In the genomic region with DNA sequence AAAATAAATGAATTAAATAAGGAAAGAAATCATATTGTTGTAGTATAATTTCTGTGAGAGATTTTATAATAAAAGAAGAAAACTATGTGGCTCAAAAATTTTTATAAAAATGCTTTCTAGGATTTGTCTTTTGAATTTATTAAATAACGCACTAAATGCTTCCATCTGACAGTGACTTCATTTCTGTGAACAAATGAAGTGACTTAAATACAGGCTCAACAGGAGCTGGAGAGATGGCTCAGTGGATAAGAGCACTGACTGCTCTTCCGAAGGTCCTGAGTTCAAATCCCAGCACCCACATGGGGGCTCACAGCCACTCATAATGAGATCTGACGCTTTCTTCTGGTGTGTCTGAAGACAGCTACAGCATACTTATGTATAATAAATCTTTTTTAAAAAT, we compare ENCODE assay signal across 43 mouse cellular contexts. TPM values are rescaled to one million over a fixed set of nuclear protein-coding genes. Genes with fewer than 3 reads are reported as not detected.
"Had no signal": no experiment of that assay in that cellular context is flagged by ENCODE, and none has a peak within 500 bp of the region (broad histone marks: within the 10 kb centered on the region; RNA-seq: fewer than 3 reads in every experiment).

No protein-coding gene starts in this region.

- H3K36me3 ChIP-seq: limb, embryonic 10.5 days; limb, embryonic 12.5 days; limb, embryonic 13.5 days; limb, embryonic 15.5 days; liver, embryonic 12.5 days; liver, embryonic 13.5 days; liver, embryonic 15.5 days; lung, embryonic 15.5 days; midbrain, embryonic 10.5 days; midbrain, embryonic 12.5 days; midbrain, embryonic 13.5 days; midbrain, embryonic 15.5 days had no signal

- H3K9me3 ChIP-seq: limb, embryonic 10.5 days; limb, embryonic 12.5 days; limb, embryonic 13.5 days; limb, embryonic 15.5 days; liver, embryonic 12.5 days; liver, embryonic 13.5 days; liver, embryonic 15.5 days; lung, embryonic 15.5 days; megakaryocyte, embryonic 14.5 days; midbrain, embryonic 10.5 days; midbrain, embryonic 12.5 days; midbrain, embryonic 13.5 days; midbrain, embryonic 15.5 days had no signal

- H3K4me3 ChIP-seq: limb, embryonic 10.5 days; limb, embryonic 12.5 days; limb, embryonic 13.5 days; limb, embryonic 15.5 days; liver, embryonic 12.5 days; liver, embryonic 13.5 days; liver, embryonic 15.5 days; lung, embryonic 15.5 days; megakaryocyte, embryonic 14.5 days; midbrain, embryonic 10.5 days; midbrain, embryonic 12.5 days; midbrain, embryonic 13.5 days; midbrain, embryonic 15.5 days; myocyte had no signal

- H3K4me2 ChIP-seq: limb, embryonic 12.5 days; limb, embryonic 13.5 days; limb, embryonic 15.5 days; liver, embryonic 11.5 days; liver, embryonic 12.5 days; liver, embryonic 13.5 days; liver, embryonic 15.5 days; lung, embryonic 14.5 days; lung, embryonic 15.5 days; midbrain, embryonic 11.5 days; midbrain, embryonic 12.5 days; midbrain, embryonic 13.5 days; midbrain, embryonic 15.5 days had no signal

- DNase-seq: left cerebral cortex, postnatal 4 days; liver; liver, embryonic 13.5 days; liver, postnatal 0 days; lung, adult 18-20 months; lung, adult 2 months; lung, embryonic 14.5 days; lung, postnatal 10 days; lung, postnatal 14 days; lung, postnatal 36 days; lung, postnatal 4 days; midbrain, embryonic 14.5 days had no signal

- H3K4me1 ChIP-seq: limb, embryonic 15.5 days; liver, embryonic 12.5 days; liver, embryonic 13.5 days; liver, embryonic 15.5 days; lung, embryonic 15.5 days; midbrain, embryonic 10.5 days; midbrain, embryonic 12.5 days; midbrain, embryonic 13.5 days; midbrain, embryonic 15.5 days had no signal

- H3K27me3 ChIP-seq: limb, embryonic 12.5 days; limb, embryonic 13.5 days; limb, embryonic 15.5 days; liver, embryonic 12.5 days; liver, embryonic 13.5 days; liver, embryonic 15.5 days; lung, embryonic 15.5 days; megakaryocyte, embryonic 14.5 days; midbrain, embryonic 13.5 days; midbrain, embryonic 15.5 days had no signal

- H3K27ac ChIP-seq: limb, embryonic 10.5 days; limb, embryonic 12.5 days; limb, embryonic 13.5 days; limb, embryonic 15.5 days; liver, embryonic 12.5 days; liver, embryonic 13.5 days; liver, embryonic 14.5 days; liver, embryonic 15.5 days; lung, embryonic 15.5 days; macrophage; midbrain, embryonic 10.5 days; midbrain, embryonic 12.5 days; midbrain, embryonic 13.5 days; midbrain, embryonic 15.5 days had no signal

- H3K9ac ChIP-seq: limb, embryonic 12.5 days; limb, embryonic 13.5 days; limb, embryonic 15.5 days; liver, embryonic 12.5 days; liver, embryonic 13.5 days; liver, embryonic 14.5 days; liver, embryonic 15.5 days; liver, postnatal 0 days; lung, embryonic 14.5 days; lung, embryonic 15.5 days; midbrain, embryonic 12.5 days; midbrain, embryonic 13.5 days; midbrain, embryonic 15.5 days had no signal

RNA-seq across cellular contexts. Expression of a gene that starts 29.0 kb away (rescaled TPM):
- total RNA-seq: left cerebral cortex, adult 8-10 months; left cerebral cortex, postnatal 10 days; left cerebral cortex, postnatal 14 days; left cerebral cortex, postnatal 25 days; left cerebral cortex, postnatal 36 days; left cerebral cortex, postnatal 4 days; liver, adult 2 months; megakaryocyte progenitor cell, adult 5-6 weeks; megakaryocyte, adult 5-6 weeks; megakaryocyte-erythroid progenitor cell, adult 5-6 weeks; midbrain, postnatal 0 days; monocyte, adult 5-6 weeks had no signal
- polyA plus RNA-seq: limb, embryonic 12.5 days; limb, embryonic 14.5 days; liver, adult 2 months; liver, embryonic 11.5 days; liver, embryonic 12.5 days; liver, embryonic 13.5 days; liver, embryonic 14.5 days; liver, embryonic 16.5 days; liver, postnatal 0 days; lung, adult 2 months; lung, postnatal 0 days; macrophage; midbrain, embryonic 15.5 days; midbrain, postnatal 0 days; myocyte had no signal
